Comparison of ENCODE assay signal across 10 mouse cellular contexts in the genomic region with DNA sequence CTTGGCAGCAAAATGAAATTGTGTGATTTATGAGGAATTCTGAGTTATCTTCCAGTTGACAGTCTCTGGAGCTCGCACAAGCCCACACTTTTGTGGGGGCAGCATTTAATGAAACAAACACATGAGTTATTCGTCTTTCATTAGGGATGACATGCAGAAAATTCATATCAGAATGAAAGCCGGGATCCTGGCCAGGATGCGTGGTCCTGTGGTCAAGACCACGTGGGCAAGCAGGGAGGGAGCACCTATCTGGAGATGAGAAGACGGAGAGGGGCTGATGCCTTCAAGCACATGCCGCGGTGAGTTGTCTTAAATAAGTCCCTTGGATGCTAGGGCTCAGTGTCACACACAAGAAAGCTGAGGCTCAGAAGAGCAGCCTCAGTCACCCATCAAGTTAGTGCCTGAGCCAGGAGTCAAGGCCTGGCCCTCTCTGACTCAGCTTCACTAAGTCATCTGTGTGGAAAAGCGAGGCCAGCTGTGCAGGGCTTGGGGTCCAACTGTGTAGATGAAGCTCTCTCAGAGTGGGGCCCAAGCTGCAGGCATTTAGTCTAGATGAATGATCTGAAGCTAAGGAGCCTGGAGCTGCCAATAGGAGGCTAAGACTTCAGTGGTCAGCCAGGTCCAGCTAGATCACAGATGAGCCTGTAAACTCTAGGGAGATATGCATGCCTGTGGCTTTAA.
DNase-seq lines count a peak whose midpoint lies in the region; ATAC-seq and TF ChIP-seq lines count a peak whose summit lies in the region.
"Had no signal": no experiment of that assay in that cellular context is flagged by ENCODE, and none has a peak within 500 bp of the region (broad histone marks: within the 10 kb centered on the region; RNA-seq: fewer than 3 reads in every experiment).

No protein-coding gene starts in this region.

- peaks cover 4% of the 10 kb centered on the region; the same call in 1 of the 2 replicates for H3K4me1 ChIP-seq in kidney, adult 2 months (ENCODE audit: control insufficient read depth, insufficient read depth, low read length)
- H3K4me1 ChIP-seq in heart, embryonic 13.5 days, result peaks cover 48% of the 10 kb centered on the region
- H3K4me1 ChIP-seq in lung, postnatal 0 days (ENCODE audit: insufficient read depth, low read depth, low read length), result peaks cover 12% of the 10 kb centered on the region; the same call in 1 of the 2 replicates

- WGBS in kidney, adult 2 months, result 76% methylated on average over 9 of the region's 9 CpGs
- 67% methylated on average over 9 of the region's 9 CpGs for whole genome bisulfite sequencing in heart, embryonic 13.5 days
- 71% methylated on average over 9 of the region's 9 CpGs for WGBS in lung, postnatal 0 days

- DNase-seq in kidney, adult 2 months, result peak; percentile 44
- DNase-seq in kidney, adult 8-10 months, result no peak
- peak; percentile 83 for DNase-seq in adrenal gland, adult 2 months
- DNase-seq in lung, postnatal 0 days (ENCODE audit: low spot score), result peak; percentile 26
- DNase-seq in embryo, embryonic 11 days, result no peak
- no peak for DNase-seq in layer of hippocampus, postnatal 25 days (ENCODE audit: extremely low spot score in 1 of 2, low spot score in 1 of 2)

- H3K4me2 ChIP-seq in heart, embryonic 13.5 days, result no peak overlapping the region
- H3K4me2 ChIP-seq in lung, postnatal 0 days (replicated peaks; ENCODE audit: low read depth, low read length), result no peak overlapping the region
- H3K4me2 ChIP-seq: forebrain, embryonic 13.5 days had no signal

- no peaks in the 10 kb centered on the region for H3K27me3 ChIP-seq in kidney, adult 2 months (replicated peaks; ENCODE audit: control insufficient read depth, insufficient read depth, low read length)
- H3K27me3 ChIP-seq in heart, embryonic 13.5 days (replicated peaks), result no peaks in the 10 kb centered on the region
- H3K27me3 ChIP-seq in lung, postnatal 0 days (replicated peaks; ENCODE audit: insufficient read depth, low read length), result no peaks in the 10 kb centered on the region
- H3K27me3 ChIP-seq: forebrain, embryonic 13.5 days had no signal

- no peak overlapping the region for H3K9ac ChIP-seq in heart, embryonic 13.5 days
- H3K9ac ChIP-seq in lung, postnatal 0 days (replicated peaks; ENCODE audit: low read depth), result no peak overlapping the region
- H3K9ac ChIP-seq: forebrain, embryonic 13.5 days had no signal

- TF ChIP-seq POLR2A in kidney, adult 2 months (IDR thresholded peaks at IDR 0.05; ENCODE audit: low read depth, low read length), result no peak

- H3K27ac ChIP-seq in kidney, adult 2 months (ENCODE audit: insufficient read depth, low read depth, low read length), result peak overlapping the region; percentile 49; the same call in 1 of the 2 replicates
- peak overlapping the region; percentile 69 for H3K27ac ChIP-seq in heart, embryonic 13.5 days (replicated peaks)
- H3K27ac ChIP-seq in lung, postnatal 0 days (ENCODE audit: low read length), result 0 out of 2 replicates have a peak overlapping the region, but pooled peaks have one; percentile 49
- H3K27ac ChIP-seq: forebrain, embryonic 13.5 days had no signal

- peaks cover 8% of the 10 kb centered on the region; the same call in 1 of the 2 replicates for H3K9me3 ChIP-seq in heart, embryonic 13.5 days
- no peaks in the 10 kb centered on the region for H3K9me3 ChIP-seq in lung, postnatal 0 days (ENCODE audit: low read length)

- no peak for TF ChIP-seq EP300 in lung, postnatal 0 days (IDR thresholded peaks at IDR 0.05)

- TF ChIP-seq CTCF in kidney, adult 2 months (conservative IDR thresholded peaks at IDR 0.05; ENCODE audit: insufficient read depth, insufficient read length, low read depth, low read length), result no peak
- no peak for TF ChIP-seq CTCF in lung, postnatal 0 days (IDR thresholded peaks at IDR 0.05)

- no peaks in the 10 kb centered on the region for H3K36me3 ChIP-seq in kidney, adult 2 months (ENCODE audit: control insufficient read depth, insufficient read depth, low read length)
- no peaks in the 10 kb centered on the region for H3K36me3 ChIP-seq in heart, embryonic 13.5 days
- H3K36me3 ChIP-seq in lung, postnatal 0 days (ENCODE audit: insufficient read depth, low read length), result no peaks in the 10 kb centered on the region
- H3K36me3 ChIP-seq: G1E had no signal

- no peak overlapping the region for H3K4me3 ChIP-seq in kidney, adult 2 months (ENCODE audit: insufficient read depth, low read depth, low read length)
- H3K4me3 ChIP-seq in heart, embryonic 13.5 days, result no peak overlapping the region
- H3K4me3 ChIP-seq in lung, postnatal 0 days (ENCODE audit: low read depth, low read length), result no peak overlapping the region
- H3K4me3 ChIP-seq: forebrain, embryonic 13.5 days had no signal

- ATAC-seq in heart, embryonic 13.5 days (ENCODE audit: extremely low read depth, insufficient number of reproducible peaks, low FRiP score, low TSS enrichment), result 0 out of 2 replicates have a peak, but pooled peaks have one; percentile 10
- ATAC-seq in lung, postnatal 0 days, result peak; percentile 55
- ATAC-seq in granulocyte monocyte progenitor cell, adult 5-6 weeks (replicated peaks; ENCODE audit: poor library complexity, severe bottlenecking), result no peak
- ATAC-seq: forebrain, embryonic 13.5 days had no signal

Comparison
In these comparisons a context has a peak if more than half of its experiments do, and no peak if none do; other contexts are left out.
1. DNase-seq: peak in kidney, adult 2 months (single experiment), adrenal gland, adult 2 months (single experiment) and lung, postnatal 0 days (single experiment); none in kidney, adult 8-10 months (0 of 2), embryo, embryonic 11 days (single experiment) and layer of hippocampus, postnatal 25 days (0 of 2).
2. Peak in every context shown above with its lines, with median percentiles within 50 percentile points of each other: H3K27ac ChIP-seq.